Mouse (Mus musculus): Measurements from ENCODE around the gene Sftpa1. TPM values are rescaled to one million over a fixed set of nuclear protein-coding genes. Genes with fewer than 3 reads are reported as not detected.

The Sftpa1 gene
- total and polyA plus RNA-seq, 2 experiments from 2014 or later: not detected

DNA sequence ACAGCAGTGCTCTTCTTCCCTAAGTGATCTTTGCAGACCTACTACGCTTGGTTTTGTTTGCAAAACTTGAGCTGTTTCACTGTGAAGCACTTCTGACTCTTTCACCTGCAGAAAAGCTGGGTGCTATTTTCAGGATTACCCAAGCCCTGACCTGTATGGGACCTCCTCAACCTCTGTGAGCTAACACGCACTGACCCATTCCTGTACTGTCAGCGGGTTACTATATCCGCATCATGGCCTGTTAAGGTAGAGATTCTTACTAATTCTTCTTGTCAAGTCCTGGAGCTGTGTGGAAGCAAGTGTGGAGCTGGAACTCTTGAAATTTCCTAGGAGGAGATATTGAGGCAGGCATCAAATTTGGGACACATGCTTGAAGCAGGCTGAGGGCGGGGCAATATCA, 6.9 kb upstream of the Sftpa1 start:
- H3K36me3 ChIP-seq (ENCODE audit: insufficient read depth): no peaks in the 10 kb centered on the region
- no peaks in the 10 kb centered on the region for H3K27me3 ChIP-seq (ENCODE audit: insufficient read depth, low read length)
- H3K4me1 ChIP-seq (ENCODE audit: insufficient read depth): no peaks in the 10 kb centered on the region
- H3K27ac ChIP-seq (ENCODE audit: low read depth, low read length): no peak overlapping the region
- TF ChIP-seq CTCF (IDR thresholded peaks at IDR 0.05; ENCODE audit: low read depth): no peak
- ATAC-seq (no peak), DNase-seq (no peak)
- no peak overlapping the region for H3K9ac ChIP-seq
- no peak overlapping the region for H3K4me2 ChIP-seq (ENCODE audit: low read depth)
- no peaks in the 10 kb centered on the region for H3K9me3 ChIP-seq (ENCODE audit: low read length)
- WGBS: 91% methylated on average over 5 of the region's 5 CpGs
- H3K4me3 ChIP-seq (ENCODE audit: low read depth, low read length): no peak overlapping the region

DNA sequence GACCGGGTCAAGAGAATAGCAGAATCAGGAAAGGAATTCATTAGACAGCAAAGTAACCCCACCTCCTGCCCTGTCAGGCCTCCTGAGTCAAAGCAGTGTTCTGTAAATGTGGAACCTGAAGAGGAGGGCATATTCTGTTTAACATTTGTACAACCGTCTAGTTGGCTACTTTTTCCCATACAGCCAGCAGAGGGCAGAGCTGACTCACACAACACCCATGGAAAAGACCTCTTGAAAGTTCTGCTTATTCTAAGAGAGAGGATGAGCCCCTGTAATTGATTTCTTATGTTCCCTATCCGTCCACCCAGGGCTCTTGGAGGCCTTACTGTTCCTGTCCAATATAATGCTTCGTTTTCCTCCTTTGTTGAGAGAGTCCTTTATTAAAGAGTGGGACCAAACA, 3.6 kb upstream of the Sftpa1 start:
- H3K4me2 ChIP-seq (ENCODE audit: low read depth): no peak overlapping the region
- 20% methylated on average over 4 of the region's 4 CpGs for WGBS
- no peak overlapping the region for H3K9ac ChIP-seq
- H3K4me1 ChIP-seq (ENCODE audit: insufficient read depth): no peaks in the 10 kb centered on the region
- H3K27ac ChIP-seq (ENCODE audit: low read depth, low read length): no peak overlapping the region
- no peaks in the 10 kb centered on the region for H3K27me3 ChIP-seq (ENCODE audit: insufficient read depth, low read length)
- no peak overlapping the region for H3K4me3 ChIP-seq (ENCODE audit: low read depth, low read length)
- ATAC-seq (peak; percentile 75), DNase-seq (peak; percentile 46)
- H3K36me3 ChIP-seq (ENCODE audit: insufficient read depth): no peaks in the 10 kb centered on the region
- no peaks in the 10 kb centered on the region for H3K9me3 ChIP-seq (ENCODE audit: low read length)
- peak; percentile 75 for TF ChIP-seq CTCF (IDR thresholded peaks at IDR 0.05; ENCODE audit: low read depth)

DNA sequence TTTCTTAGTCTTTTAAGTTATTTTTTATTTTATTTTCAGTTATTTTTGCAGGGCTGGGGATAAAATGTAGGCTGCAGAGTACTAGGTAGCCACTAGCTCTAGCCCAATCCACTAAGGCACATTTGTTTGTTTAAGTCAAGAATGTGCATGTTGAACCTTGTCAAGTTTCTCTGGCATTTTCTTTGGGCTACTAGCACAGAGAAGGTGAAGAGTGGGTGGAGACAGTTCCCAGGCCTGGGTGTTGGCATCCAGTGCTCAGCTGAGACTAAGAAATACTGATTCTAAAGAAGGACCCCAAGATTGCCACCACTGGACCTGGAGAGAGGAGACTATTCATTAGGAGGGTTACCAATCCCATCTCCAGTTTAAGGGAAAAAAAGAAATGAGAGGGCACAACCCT, 5.4 kb downstream of the Sftpa1 start:
- no peak overlapping the region for H3K9ac ChIP-seq
- H3K27ac ChIP-seq (ENCODE audit: low read depth, low read length): no peak overlapping the region
- TF ChIP-seq CTCF (IDR thresholded peaks at IDR 0.05; ENCODE audit: low read depth): no peak
- H3K36me3 ChIP-seq (ENCODE audit: insufficient read depth): no peaks in the 10 kb centered on the region
- no peak for DNase-seq
- H3K4me2 ChIP-seq (ENCODE audit: low read depth): no peak overlapping the region
- no peak for ATAC-seq
- no peaks in the 10 kb centered on the region for H3K4me1 ChIP-seq (ENCODE audit: insufficient read depth)
- H3K27me3 ChIP-seq (ENCODE audit: insufficient read depth, low read length): no peaks in the 10 kb centered on the region
- no peaks in the 10 kb centered on the region for H3K9me3 ChIP-seq (ENCODE audit: low read length)
- no peak overlapping the region for H3K4me3 ChIP-seq (ENCODE audit: low read depth, low read length)

DNA sequence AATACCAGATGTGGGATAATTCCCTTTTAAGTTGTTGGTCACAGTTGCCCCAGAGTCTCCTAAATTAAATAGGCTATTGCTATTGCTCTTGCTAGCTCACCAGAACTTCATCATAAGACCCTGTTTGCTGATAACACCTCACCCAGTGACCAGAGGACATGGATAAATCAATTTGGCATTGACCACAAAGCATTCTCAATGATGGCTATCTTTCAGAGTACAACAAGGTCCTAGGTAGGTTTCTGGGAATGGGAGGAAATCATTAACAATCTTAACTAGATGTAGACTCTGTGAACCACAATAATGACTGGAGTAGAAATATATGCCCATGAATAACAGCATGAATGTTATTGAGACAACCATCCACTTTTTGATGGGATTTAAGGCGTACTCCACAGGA, 9.1 kb downstream of the Sftpa1 start:
- no peaks in the 10 kb centered on the region for H3K36me3 ChIP-seq (ENCODE audit: insufficient read depth)
- H3K4me1 ChIP-seq (ENCODE audit: insufficient read depth): no peaks in the 10 kb centered on the region
- DNase-seq: no peak
- H3K27ac ChIP-seq (ENCODE audit: low read depth, low read length): no peak overlapping the region
- ATAC-seq: no peak
- TF ChIP-seq CTCF (IDR thresholded peaks at IDR 0.05; ENCODE audit: low read depth): no peak
- WGBS: 95% methylated on average over 1 of the region's 1 CpGs
- no peak overlapping the region for H3K9ac ChIP-seq
- H3K9me3 ChIP-seq (ENCODE audit: low read length): no peaks in the 10 kb centered on the region
- no peak overlapping the region for H3K4me3 ChIP-seq (ENCODE audit: low read depth, low read length)
- no peaks in the 10 kb centered on the region for H3K27me3 ChIP-seq (ENCODE audit: insufficient read depth, low read length)
- H3K4me2 ChIP-seq (ENCODE audit: low read depth): no peak overlapping the region

DNA sequence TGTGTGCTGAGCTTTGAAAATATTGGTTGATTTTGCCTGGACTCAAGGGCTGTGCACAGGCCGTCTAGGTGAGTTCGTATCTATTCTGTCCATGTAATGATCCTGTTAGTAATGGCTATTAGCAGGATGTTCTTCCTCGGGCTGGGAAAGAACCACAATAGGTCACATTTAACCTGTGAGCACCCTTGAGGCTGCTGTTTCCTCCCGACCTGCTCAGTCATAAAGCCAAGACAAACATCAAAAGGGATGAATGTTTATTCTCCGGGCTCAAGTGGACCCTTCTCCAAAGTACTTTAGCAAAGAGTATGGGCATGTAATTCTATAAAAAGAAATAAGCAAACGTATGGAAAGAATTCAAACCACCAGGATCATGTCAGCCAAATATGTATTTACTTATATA, 14.5 kb downstream of the Sftpa1 start:
- 74% methylated on average over 6 of the region's 6 CpGs for WGBS
- no peak for DNase-seq
- H3K4me2 ChIP-seq (ENCODE audit: low read depth): no peak overlapping the region
- no peaks in the 10 kb centered on the region for H3K27me3 ChIP-seq (ENCODE audit: insufficient read depth, low read length)
- H3K4me1 ChIP-seq (ENCODE audit: insufficient read depth): no peaks in the 10 kb centered on the region
- no peak overlapping the region for H3K9ac ChIP-seq
- no peak overlapping the region for H3K4me3 ChIP-seq (ENCODE audit: low read depth, low read length)
- no peak for TF ChIP-seq CTCF (IDR thresholded peaks at IDR 0.05; ENCODE audit: low read depth)
- no peak for ATAC-seq
- no peaks in the 10 kb centered on the region for H3K9me3 ChIP-seq (ENCODE audit: low read length)
- H3K36me3 ChIP-seq (ENCODE audit: insufficient read depth): no peaks in the 10 kb centered on the region
- H3K27ac ChIP-seq (ENCODE audit: low read depth, low read length): no peak overlapping the region

DNA sequence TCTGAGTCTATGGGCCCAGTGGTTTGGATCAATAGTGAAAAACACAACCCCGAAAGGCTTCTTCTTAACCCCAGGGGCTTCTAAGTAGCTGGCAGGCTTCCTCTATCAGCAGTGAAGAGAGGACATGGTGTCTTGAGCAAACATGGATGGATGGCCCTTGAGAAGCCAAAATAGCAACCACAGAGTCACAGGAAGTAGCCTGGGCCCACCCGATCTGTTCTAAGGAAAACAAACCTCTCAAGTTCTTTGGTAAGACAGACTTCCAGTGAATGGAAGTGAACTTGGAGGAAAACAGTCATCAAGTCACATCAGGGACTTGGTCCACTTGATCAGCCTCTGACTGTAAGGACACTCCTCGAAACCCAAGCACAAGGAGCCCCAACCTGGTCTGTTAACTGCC, 15.3 kb downstream of the Sftpa1 start:
- H3K9ac ChIP-seq: no peak overlapping the region
- H3K9me3 ChIP-seq (ENCODE audit: low read length): no peaks in the 10 kb centered on the region
- no peak overlapping the region for H3K4me3 ChIP-seq (ENCODE audit: low read depth, low read length)
- H3K27me3 ChIP-seq (ENCODE audit: insufficient read depth, low read length): no peaks in the 10 kb centered on the region
- ATAC-seq (no peak), DNase-seq (no peak)
- WGBS: 79% methylated on average over 3 of the region's 3 CpGs
- H3K4me2 ChIP-seq (ENCODE audit: low read depth): no peak overlapping the region
- TF ChIP-seq CTCF (IDR thresholded peaks at IDR 0.05; ENCODE audit: low read depth): no peak
- no peak overlapping the region for H3K27ac ChIP-seq (ENCODE audit: low read depth, low read length)
- H3K36me3 ChIP-seq (ENCODE audit: insufficient read depth): no peaks in the 10 kb centered on the region
- H3K4me1 ChIP-seq (ENCODE audit: insufficient read depth): no peaks in the 10 kb centered on the region

DNA sequence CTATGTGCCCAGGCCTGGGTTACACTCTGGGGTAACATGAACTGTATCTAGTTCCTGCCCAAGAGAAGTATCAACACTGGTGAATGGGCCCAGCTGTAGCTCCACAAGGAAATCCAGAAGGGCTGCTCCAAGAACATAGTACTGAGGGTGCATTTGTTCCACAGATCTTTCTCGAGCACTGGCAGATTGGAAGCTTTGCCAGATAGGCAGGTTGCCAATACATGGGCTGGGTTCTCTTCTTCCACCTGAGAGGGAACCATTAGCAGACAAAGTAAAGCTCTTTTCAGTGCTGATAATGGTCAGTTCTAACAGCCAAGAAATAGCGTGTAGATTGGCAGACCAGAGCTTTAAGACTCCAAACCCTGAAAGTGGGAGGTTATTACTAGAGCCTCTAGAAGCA, 15.8 kb downstream of the Sftpa1 start:
- DNase-seq: no peak
- TF ChIP-seq CTCF (IDR thresholded peaks at IDR 0.05; ENCODE audit: low read depth): no peak
- no peak for ATAC-seq
- no peak overlapping the region for H3K27ac ChIP-seq (ENCODE audit: low read depth, low read length)
- H3K27me3 ChIP-seq (ENCODE audit: insufficient read depth, low read length): no peaks in the 10 kb centered on the region
- H3K4me3 ChIP-seq (ENCODE audit: low read depth, low read length): no peak overlapping the region
- no peaks in the 10 kb centered on the region for H3K36me3 ChIP-seq (ENCODE audit: insufficient read depth)
- H3K4me2 ChIP-seq (ENCODE audit: low read depth): no peak overlapping the region
- H3K9me3 ChIP-seq (ENCODE audit: low read length): no peaks in the 10 kb centered on the region
- H3K9ac ChIP-seq: no peak overlapping the region
- no peaks in the 10 kb centered on the region for H3K4me1 ChIP-seq (ENCODE audit: insufficient read depth)
- 62% methylated on average over 2 of the region's 2 CpGs for WGBS
